Mouse (Mus musculus) neural tube, embryonic 15.5 days (tissue): Measurements from ENCODE around the gene Lrrc29. TPM values are rescaled to one million over a fixed set of nuclear protein-coding genes. Genes with fewer than 3 reads are reported as not detected.
A peak's percentile ranks its signal among the peaks of the same experiment; 100 is the strongest.

Experiments used
- ATAC-seq: fragments of 200-750 bp; cut with Nextera tagmentation; 2 replicates; pipeline ENCODE4 v1.8.0; 2017; ENCODE audit warnings: mild to moderate bottlenecking, moderate TSS enrichment, moderate library complexity; ENCODE audit not compliant: low FRiP score
- H3K27ac ChIP-seq: fragments of 300-500 bp; sonication (generic); replicated peaks from 2 replicates; pipeline ENCODE4 v1.5.1; 2015; ENCODE audit warnings: mild to moderate bottlenecking, inconsistent platforms
- H3K27me3 ChIP-seq: fragments of 300-500 bp; sonication (generic); replicated peaks from 2 replicates; pipeline ENCODE4 v1.6.1; 2015; ENCODE audit warnings: inconsistent platforms
- H3K36me3 ChIP-seq: fragments of 300-500 bp; sonication (generic); 2 replicates; pipeline ENCODE4 v1.6.1; 2015; ENCODE audit warnings: inconsistent platforms
- H3K4me1 ChIP-seq: fragments of 300-500 bp; sonication (generic); 2 replicates; pipeline ENCODE4 v1.6.1; 2015; ENCODE audit warnings: inconsistent platforms
- H3K4me2 ChIP-seq: fragments of 300-500 bp; sonication (generic); 2 replicates; pipeline ENCODE4 v1.6.1; 2015; ENCODE audit warnings: inconsistent platforms, mild to moderate bottlenecking, moderate library complexity
- H3K4me3 ChIP-seq: fragments of 300-500 bp; sonication (generic); replicated peaks from 2 replicates; pipeline ENCODE4 v1.5.1; 2015; ENCODE audit warnings: mild to moderate bottlenecking, inconsistent platforms
- H3K9ac ChIP-seq: fragments of 300-500 bp; sonication (generic); replicated peaks from 2 replicates; pipeline ENCODE4 v1.6.1; 2015; ENCODE audit warnings: mild to moderate bottlenecking, inconsistent platforms
- H3K9me3 ChIP-seq: fragments of 300-500 bp; sonication (generic); replicated peaks from 2 replicates; pipeline ENCODE4 v1.6.1; 2016; ENCODE audit warnings: inconsistent platforms
- WGBS: fragments of 180-500 bp; shearing (Covaris S2); methylation state at CpG from one replicate; pipeline ENCODE4 v1.1.7; 2015; ENCODE audit warnings: mixed read lengths; 5-methylcytosine and 5-hydroxymethylcytosine counted together
- polyA plus RNA-seq: library from polyadenylated mRNA; unstranded; fragments of >200 nt; fragmentation: Nextera tagmentation; extraction: Ambion mirVana; gene quantifications from 2 replicates; pipeline ENCODE4 v1.2.1, GENCODE M21; 2015

The Lrrc29 gene
- 0.55 and 1.2 TPM in 2 replicates for polyA plus RNA-seq

DNA sequence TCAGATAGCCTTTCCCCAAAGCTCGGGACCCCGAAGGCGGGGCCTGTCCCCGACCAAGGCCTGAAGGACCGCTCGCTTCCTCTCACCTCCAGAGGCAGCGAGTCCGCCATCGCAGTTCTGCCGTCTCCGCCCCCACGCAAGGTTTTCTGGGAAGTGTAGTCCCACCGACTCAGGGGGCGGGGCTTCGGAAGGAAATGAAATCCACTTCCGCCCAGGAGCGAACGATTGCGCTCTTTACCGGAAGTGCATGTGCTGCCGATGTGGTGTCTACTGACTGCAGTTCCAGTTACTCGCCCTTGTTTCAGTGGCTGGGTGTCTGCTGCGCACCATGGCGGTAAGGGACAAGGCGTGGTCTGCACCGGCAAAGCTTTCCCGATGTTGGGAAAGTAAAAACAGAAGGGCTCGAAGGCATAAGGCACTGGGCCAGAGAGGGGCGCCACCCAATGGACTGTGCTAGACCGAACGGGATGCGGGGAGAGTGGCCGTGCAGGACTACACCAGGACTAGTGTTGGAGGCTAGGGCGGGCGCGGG lies at the start of gene Lrrc29, which contains the start of gene Tmem208:
Gene Lrrc29, minus strand, starts transcription at position 138 of the 532 bp plus-strand sequence.
Gene Tmem208, plus strand, starts transcription at position 214 of the 532 bp plus-strand sequence.
- Histone ChIP-seq H3K9me3 (no peaks in the 10 kb centered on the region), H3K9ac (peak within 1 kb of the TSS; percentile 93), H3K4me3 (peak within 1 kb of the TSS; percentile 76), H3K4me1 (peaks cover 28% of the 10 kb centered on the region), H3K4me2 (peak within 1 kb of the TSS; percentile 77), H3K36me3 (peaks cover 39% of the 10 kb centered on the region), H3K27me3 (no peaks in the 10 kb centered on the region), H3K27ac (peak within 1 kb of the TSS; percentile 87)
- WGBS = under 1% methylated on average over 36 of the region's 36 CpGs
- ATAC-seq = peak; percentile 93

DNA sequence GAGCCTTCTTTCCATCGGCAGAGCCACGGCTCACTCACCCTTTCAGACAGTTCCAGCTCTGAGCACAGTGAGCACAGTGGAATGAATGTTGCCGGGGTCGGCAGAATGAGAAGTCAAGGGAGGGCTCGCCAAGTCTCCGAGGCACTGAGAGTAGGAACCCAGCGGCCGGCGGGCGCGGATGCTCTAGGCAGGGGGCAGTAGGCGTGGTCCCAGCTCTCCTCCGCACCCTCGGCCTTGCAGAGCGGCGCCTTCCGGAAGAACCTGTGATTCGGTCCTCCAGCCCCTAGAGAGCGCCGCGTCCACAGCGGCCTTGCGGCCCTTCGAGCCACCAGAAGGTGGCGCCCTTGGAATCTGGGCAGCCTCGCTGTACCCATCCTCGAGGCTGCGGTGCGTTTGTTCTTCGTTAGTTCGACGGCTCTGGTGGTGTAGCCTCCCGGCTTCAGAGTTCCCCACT lies 48.5 kb upstream of the Lrrc29 start:
- H3K4me1 ChIP-seq = peaks cover 14% of the 10 kb centered on the region; the same call in 1 of the 2 replicates
- H3K9me3 ChIP-seq = no peaks in the 10 kb centered on the region
- peak; percentile 33; the same call in 1 of the 2 replicates for ATAC-seq
- H3K4me3 ChIP-seq = no peak overlapping the region; the same call in 1 of the 2 replicates
- no peak overlapping the region for H3K27ac ChIP-seq
- no peaks in the 10 kb centered on the region for H3K27me3 ChIP-seq
- peaks cover 3% of the 10 kb centered on the region; the same call in 1 of the 2 replicates for H3K36me3 ChIP-seq
- H3K4me2 ChIP-seq = peak overlapping the region; percentile 49
- H3K9ac ChIP-seq = 0 out of 2 replicates have a peak overlapping the region, but pooled peaks have one; percentile 5
- WGBS = 23% methylated on average over 33 of the region's 33 CpGs

DNA sequence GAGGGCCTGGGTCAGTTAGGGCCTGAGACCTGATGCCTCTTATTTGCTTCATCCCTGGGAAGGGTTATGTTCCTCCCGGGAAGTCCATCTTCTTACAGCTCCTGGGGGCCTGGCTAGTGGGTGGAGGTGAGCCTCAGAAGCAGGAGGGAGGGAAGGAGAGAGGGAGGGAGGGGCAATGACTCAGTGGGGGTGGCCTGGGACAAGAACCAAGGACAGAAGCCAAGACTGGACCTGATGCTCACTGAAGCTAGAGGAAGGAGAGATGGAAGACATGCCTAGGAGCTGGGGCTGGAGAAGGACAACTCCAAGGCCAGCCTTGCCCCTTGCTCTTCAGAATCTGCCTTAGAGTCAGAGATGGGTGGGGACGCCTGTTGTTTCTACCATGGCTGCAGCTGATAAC lies 47.0 kb upstream of the Lrrc29 start, which contains the start of gene Plekhg4:
Gene Plekhg4, plus strand, starts transcription at position 243 of the 400 bp plus-strand sequence.
- H3K4me2 ChIP-seq = peak within 1 kb of the TSS; percentile 49; the same call in 1 of the 2 replicates
- no peaks in the 10 kb centered on the region for H3K27me3 ChIP-seq
- WGBS = 64% methylated on average over 2 of the region's 2 CpGs
- peaks cover 3% of the 10 kb centered on the region; the same call in 1 of the 2 replicates for H3K36me3 ChIP-seq
- H3K9ac ChIP-seq = no peak within 1 kb of the TSS
- no peak for ATAC-seq
- no peak within 1 kb of the TSS for H3K27ac ChIP-seq
- H3K4me3 ChIP-seq = no peak within 1 kb of the TSS
- no peaks in the 10 kb centered on the region for H3K9me3 ChIP-seq
- peaks cover 5% of the 10 kb centered on the region; the same call in 1 of the 2 replicates for H3K4me1 ChIP-seq

DNA sequence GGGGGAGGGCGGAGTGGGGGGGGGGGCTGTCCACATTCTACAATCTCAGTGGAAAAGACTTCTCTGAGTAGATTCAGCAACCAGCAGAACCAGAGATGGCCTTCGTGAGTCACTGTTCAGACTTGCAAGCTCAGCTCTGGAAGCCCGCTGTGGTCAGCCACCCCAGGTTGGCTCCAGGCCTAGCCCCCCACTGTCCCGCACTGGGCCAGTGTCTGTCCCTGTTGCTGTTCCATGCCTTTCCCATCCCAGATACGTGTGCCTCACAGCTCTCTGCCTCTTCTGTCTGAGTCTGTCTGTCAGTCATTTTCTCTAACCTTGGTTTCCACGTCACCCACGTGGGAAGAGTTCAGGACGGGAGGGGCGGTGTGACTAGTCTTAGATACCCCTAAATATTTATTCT lies 46.4 kb upstream of the Lrrc29 start:
- H3K27ac ChIP-seq = no peak overlapping the region
- H3K4me3 ChIP-seq = no peak overlapping the region
- 82% methylated on average over 9 of the region's 9 CpGs for WGBS
- no peaks in the 10 kb centered on the region for H3K9me3 ChIP-seq
- H3K36me3 ChIP-seq = peaks cover 4% of the 10 kb centered on the region
- no peak for ATAC-seq
- H3K4me1 ChIP-seq = peaks cover 4% of the 10 kb centered on the region; the same call in 1 of the 2 replicates
- no peaks in the 10 kb centered on the region for H3K27me3 ChIP-seq
- H3K4me2 ChIP-seq = no peak overlapping the region
- H3K9ac ChIP-seq = no peak overlapping the region

DNA sequence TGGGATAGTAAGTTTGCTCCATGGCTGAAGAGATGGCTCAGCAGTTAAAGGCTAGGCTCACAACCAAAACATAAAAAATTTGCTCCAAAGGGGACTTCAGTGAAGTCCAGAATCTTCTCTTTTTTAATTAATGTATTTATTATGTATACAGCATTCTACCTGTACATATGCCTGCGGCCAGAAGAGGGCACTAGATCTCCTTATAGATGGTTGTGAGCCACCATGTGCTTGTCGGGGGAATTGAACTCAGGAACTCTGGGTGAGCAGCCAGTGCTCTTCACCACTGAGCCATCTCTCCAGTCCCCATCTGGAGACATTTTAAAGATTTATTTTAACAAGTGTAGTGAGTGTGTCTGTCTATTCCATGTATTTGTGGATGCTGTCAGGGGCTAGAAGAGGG lies 41.0 kb upstream of the Lrrc29 start:
- H3K27me3 ChIP-seq = no peaks in the 10 kb centered on the region
- no peak overlapping the region for H3K27ac ChIP-seq
- H3K36me3 ChIP-seq = peaks cover 34% of the 10 kb centered on the region
- no peak overlapping the region for H3K4me3 ChIP-seq
- H3K4me1 ChIP-seq = peaks cover 5% of the 10 kb centered on the region; the same call in 1 of the 2 replicates
- no peak for ATAC-seq
- H3K9me3 ChIP-seq = no peaks in the 10 kb centered on the region
- 75% methylated on average over 2 of the region's 2 CpGs for WGBS
- H3K9ac ChIP-seq = no peak overlapping the region
- no peak overlapping the region for H3K4me2 ChIP-seq

DNA sequence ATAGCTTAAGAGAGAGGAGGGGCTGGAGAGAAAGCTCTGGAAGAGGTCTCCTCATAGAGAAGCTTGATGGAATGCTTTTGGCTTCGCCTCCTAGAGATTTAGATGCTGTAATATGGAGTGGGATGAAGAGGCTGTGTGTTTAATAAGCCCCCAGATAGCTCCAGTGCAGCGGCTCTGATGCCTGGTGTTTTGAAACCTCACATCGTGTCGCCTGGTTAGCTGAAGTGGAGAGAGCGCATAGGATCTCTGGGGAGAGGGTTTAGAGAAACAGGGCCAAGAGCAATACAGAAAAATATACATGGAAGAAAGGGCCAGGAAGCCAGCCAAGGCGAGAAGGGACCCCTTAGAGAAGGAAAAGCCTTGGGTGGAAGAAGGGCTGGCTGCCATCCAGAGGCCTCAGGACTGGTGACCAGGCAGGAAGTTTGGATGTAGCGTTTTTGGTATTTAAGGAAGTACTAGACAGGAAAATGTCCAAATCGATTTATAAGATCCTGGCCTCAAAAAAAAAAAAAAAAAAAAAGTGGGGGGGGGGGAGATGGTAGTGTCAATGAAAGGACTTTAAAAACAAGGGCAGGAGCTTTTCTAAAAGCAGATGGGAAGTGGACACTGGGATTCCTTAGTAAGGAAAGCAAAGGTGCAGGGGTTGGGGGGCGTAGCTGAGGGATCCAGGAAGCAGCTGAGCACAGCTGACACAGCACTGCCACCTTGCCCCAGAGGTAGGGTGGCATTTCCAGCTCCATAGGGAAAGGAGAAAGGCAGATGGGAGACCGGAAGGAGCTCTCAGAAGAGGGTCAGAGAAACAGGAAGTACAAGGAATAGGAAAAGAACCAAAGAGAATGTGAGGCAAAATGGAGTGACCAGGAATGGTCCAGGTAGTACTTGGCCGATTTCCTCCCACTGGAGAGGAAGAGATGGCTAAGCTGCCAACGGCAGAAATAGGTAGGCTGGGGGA lies 35.9 kb upstream of the Lrrc29 start:
- Histone ChIP-seq H3K9me3 (no peaks in the 10 kb centered on the region), H3K4me1 (peaks cover 10% of the 10 kb centered on the region), H3K4me2 (no peak overlapping the region), H3K27ac (no peak overlapping the region; the same call in 1 of the 2 replicates), H3K9ac (no peak overlapping the region), H3K4me3 (no peak overlapping the region), H3K27me3 (no peaks in the 10 kb centered on the region), H3K36me3 (peaks cover 33% of the 10 kb centered on the region)
- no peak for ATAC-seq
- WGBS = 65% methylated on average over 12 of the region's 12 CpGs

DNA sequence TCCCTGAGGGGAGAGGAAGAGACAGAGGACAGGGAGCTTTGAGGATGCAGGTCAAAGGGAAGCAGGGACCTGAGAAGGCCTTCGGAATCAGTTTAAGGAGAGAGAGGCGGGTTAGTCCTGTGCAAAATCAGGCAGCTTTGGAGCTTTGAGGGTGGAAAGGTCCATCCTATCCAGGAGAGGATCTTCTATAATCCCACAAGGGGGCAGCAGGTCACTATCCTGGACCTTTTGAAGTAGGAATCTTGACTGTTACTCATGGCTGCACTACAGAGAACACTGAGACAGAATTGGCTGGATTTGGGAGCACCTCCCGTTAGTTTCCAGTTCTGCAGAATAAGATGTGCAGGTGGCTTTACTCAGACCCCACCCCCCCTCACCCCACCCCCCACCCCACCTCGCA lies 33.6 kb upstream of the Lrrc29 start:
- Histone ChIP-seq H3K4me2 (no peak overlapping the region), H3K27ac (no peak overlapping the region), H3K9me3 (no peaks in the 10 kb centered on the region), H3K36me3 (peaks cover 36% of the 10 kb centered on the region), H3K4me3 (no peak overlapping the region), H3K27me3 (no peaks in the 10 kb centered on the region), H3K4me1 (peaks cover 10% of the 10 kb centered on the region), H3K9ac (no peak overlapping the region)
- WGBS = 47% methylated on average over 4 of the region's 4 CpGs
- 0 out of 2 replicates have a peak, but pooled peaks have one; percentile 12 for ATAC-seq

DNA sequence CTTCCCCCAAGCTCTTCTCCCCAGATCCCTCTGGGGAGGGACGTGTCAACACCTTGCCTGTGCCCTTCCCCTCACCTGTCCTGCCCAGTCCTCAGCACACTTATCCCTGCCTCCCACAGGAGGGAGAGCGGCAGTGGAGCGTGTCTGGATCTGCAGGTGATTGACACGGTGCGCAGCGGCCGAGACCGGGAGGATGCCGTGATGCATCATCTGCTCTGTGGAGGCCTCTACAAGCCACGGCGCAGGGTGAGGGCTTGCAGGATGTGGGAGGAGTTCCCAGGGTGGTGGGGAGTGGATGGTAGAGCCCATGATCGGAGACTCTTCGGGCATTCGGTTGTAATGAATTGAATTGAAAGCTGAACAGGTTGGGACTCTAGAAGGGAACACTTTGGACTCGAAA lies 33.1 kb upstream of the Lrrc29 start:
- Histone ChIP-seq H3K4me2 (no peak overlapping the region), H3K9ac (no peak overlapping the region), H3K36me3 (peaks cover 32% of the 10 kb centered on the region), H3K4me1 (peaks cover 10% of the 10 kb centered on the region), H3K4me3 (no peak overlapping the region), H3K27me3 (no peaks in the 10 kb centered on the region), H3K9me3 (no peaks in the 10 kb centered on the region), H3K27ac (no peak overlapping the region)
- no peak for ATAC-seq
- 79% methylated on average over 15 of the region's 15 CpGs for WGBS

DNA sequence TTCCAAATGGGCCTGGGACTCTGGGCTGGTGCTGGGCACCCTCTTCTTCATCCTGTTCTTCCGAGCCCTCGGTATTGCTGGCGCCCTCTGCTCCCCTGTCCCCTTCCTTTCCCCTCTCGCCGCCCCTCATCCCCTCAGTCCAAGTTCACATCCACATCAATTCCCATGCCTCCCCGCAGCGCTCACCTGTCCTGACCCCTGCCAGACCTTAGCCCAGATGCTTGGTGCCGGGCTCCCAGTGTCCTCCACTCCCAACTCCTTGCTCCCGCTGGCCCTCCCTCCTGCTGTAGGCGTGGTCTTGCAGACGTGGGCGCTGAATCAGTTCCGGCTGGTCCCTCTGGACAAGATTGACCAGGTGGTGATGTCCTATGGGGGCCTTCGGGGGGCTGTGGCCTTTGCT lies 30.6 kb upstream of the Lrrc29 start:
- Histone ChIP-seq H3K4me2 (no peak overlapping the region), H3K9ac (no peak overlapping the region), H3K36me3 (peaks cover 23% of the 10 kb centered on the region), H3K27me3 (no peaks in the 10 kb centered on the region), H3K4me3 (no peak overlapping the region), H3K27ac (no peak overlapping the region), H3K9me3 (no peaks in the 10 kb centered on the region), H3K4me1 (peaks cover 1% of the 10 kb centered on the region)
- 87% methylated on average over 14 of the region's 14 CpGs for WGBS
- no peak for ATAC-seq

DNA sequence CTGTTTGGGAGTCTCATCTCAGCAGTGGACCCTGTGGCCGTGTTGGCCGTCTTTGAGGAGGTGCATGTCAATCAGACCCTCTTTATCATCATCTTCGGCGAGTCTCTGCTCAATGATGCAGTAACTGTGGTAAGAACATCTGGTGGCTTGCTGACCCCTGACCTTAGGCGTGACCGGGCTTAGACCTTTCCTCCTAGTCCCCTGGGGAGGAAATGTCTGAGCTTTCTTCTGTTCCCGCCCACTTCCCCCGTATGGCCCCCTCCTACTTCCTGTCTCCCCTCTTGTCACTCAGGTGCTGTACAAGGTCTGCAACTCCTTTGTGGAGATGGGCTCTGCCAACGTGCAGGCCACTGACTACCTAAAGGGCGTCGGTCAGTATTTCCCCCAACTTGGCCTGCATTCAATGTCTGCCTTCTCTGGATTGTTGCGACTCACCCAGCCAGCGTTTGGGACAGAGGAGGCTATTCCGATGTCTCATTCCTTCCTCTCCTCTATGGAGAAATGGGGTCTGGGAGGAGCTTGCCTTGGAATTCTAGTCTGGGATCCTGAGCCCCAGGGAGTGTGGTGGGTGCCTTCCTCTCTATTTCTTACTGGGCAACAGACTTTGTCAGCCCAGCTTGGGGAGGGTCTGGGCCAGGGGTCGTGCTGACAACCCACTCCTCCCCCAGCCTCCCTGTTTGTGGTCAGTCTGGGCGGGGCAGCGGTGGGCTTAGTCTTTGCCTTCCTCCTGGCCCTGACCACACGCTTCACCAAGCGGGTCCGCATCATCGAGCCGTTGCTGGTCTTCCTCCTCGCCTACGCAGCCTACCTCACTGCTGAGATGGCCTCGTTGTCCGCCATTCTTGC lies 29.3 kb upstream of the Lrrc29 start:
- whole genome bisulfite sequencing = 71% methylated on average over 26 of the region's 26 CpGs
- no peaks in the 10 kb centered on the region for H3K9me3 ChIP-seq
- H3K27me3 ChIP-seq = no peaks in the 10 kb centered on the region
- no peak overlapping the region for H3K4me2 ChIP-seq
- no peak overlapping the region for H3K4me3 ChIP-seq
- H3K9ac ChIP-seq = no peak overlapping the region
- peaks cover 23% of the 10 kb centered on the region for H3K36me3 ChIP-seq
- H3K27ac ChIP-seq = no peak overlapping the region
- peaks cover 10% of the 10 kb centered on the region for H3K4me1 ChIP-seq
- no peak for ATAC-seq

DNA sequence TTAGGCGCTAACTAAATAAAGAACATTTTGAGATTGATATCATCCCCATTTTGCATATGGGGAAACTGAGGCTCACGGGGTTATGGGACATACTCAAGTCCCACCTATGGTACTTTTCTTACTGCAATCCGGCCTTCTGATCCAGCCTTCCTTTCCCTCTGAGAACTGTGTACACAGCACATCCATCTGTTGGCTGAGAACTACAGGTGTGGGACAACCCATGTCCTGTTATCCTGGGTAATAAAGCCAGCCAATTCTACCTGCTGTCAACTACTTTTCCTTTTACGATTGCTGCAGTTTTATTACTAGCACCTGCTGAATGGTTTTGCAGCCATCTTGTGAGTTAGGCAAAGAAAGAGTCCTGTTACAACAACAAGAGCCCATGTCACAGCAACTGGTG lies 28.5 kb upstream of the Lrrc29 start:
- peaks cover 23% of the 10 kb centered on the region for H3K36me3 ChIP-seq
- 86% methylated on average over 4 of the region's 4 CpGs for WGBS
- H3K4me3 ChIP-seq = no peak overlapping the region
- no peaks in the 10 kb centered on the region for H3K27me3 ChIP-seq
- no peak overlapping the region for H3K27ac ChIP-seq
- no peak for ATAC-seq
- no peak overlapping the region for H3K9ac ChIP-seq
- peaks cover 18% of the 10 kb centered on the region for H3K4me1 ChIP-seq
- no peaks in the 10 kb centered on the region for H3K9me3 ChIP-seq
- no peak overlapping the region for H3K4me2 ChIP-seq
